Mouse (Mus musculus) urinary bladder, postnatal 10 days (tissue): ENCODE data around the gene Scaf4.
"Not testable (repeated sequence)": the region's sequence is repeated elsewhere in the genome, so short reads cannot be mapped to it uniquely, and the experiment has no call there.

Experiments
- DNase-seq: peaks from one replicate; pipeline ENCODE4 v3.0.0; 2022; ENCODE audit warnings: low spot score

The Scaf4 gene

DNA sequence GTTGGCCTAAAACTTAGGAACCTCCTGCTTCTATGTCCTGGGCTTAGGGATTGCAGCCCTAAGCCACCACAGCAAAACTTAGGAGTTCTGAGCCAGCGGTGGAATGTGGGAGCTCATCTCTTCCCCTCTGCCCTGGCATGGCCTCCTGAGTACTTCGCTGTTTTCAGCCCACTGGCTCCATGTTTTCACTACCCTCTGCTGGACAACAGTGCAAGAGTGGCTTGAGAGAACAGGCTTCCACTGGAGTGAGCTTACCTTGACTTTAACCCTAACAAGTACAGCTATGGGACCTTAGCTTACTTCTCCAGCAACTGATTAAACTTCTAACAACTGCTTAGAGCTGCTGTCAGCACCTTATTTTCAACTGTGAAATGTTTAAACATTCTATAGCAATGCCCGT lies 49.1 kb downstream of the Scaf4 start:
- DNase-seq: no peak

DNA sequence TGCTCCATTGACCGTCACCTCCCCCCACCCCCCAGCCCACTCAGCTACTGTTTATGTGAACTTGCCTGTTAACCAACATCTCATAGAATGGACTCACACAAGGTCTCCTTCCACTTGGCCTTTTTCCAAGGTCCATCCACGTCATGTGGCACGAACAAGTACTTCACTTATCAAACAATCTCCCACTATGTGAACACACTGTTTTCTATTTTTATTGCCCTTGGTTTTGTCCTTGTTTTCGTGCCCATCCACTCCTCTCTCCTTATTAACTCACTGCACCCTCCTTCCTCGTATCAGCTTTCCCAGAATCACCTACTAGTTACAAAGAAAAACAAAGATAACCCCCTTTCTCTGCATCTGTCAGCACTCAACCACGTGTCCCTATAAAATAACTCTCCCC lies 49.7 kb downstream of the Scaf4 start:
- no peak for DNase-seq

DNA sequence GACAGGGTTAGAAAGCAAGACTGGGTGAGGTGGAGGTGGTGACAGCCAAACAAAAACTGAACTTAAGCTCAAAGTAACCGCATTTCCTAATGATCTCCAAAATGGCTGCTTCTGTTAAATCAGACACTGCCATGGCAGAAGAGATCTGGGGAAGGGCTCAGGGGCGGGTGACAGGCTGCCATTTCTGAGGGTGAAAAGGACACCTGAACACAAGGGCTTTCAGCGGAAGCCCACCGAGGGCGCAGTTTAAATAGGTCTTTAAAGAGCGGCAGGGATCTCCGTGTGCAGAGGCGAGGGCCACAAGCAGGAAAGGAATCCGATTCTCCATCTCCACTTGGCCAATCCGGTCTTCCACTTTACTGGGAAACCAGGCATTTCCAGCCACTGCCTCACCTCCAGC lies 50.6 kb downstream of the Scaf4 start:
- no peak for DNase-seq

DNA sequence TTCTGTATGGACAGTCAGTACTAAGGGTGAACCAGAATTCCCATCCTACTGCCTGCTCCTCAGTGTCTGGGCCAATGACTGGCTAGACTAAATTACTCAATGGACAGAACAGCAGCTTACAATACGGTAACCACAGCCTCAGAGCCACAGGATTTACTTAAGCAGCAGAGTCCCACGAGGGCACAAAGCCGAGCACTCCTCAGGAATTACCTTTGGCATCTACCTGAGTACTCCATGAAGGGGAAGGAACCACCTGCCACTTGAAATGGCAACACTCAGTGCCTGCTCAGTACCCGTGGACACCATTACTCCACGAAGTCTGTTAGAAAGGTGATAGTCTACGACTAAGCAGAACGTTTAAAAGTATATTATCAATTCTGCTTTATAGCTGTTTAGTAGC lies 53.0 kb downstream of the Scaf4 start:
- no peak for DNase-seq

DNA sequence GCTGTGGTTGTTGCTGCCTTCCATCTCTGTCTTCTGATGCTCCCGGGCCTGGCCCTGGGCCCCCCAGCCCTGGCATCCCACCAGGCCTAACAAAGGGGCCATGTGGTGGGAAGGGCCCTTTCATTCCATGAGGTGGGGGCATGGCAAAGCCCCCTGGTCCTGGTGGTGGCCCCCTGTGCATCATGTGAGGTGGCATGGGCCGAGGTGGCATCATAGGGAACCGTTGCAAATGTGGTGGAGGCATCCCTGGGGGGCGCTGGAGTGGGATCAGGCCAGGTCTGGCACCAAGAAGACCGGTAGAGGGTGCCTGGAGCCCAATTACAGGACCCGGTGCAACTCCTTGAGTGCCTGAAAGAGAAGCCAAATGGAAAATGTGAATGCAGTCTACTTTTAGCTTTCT lies 54.4 kb downstream of the Scaf4 start:
- DNase-seq: no peak

DNA sequence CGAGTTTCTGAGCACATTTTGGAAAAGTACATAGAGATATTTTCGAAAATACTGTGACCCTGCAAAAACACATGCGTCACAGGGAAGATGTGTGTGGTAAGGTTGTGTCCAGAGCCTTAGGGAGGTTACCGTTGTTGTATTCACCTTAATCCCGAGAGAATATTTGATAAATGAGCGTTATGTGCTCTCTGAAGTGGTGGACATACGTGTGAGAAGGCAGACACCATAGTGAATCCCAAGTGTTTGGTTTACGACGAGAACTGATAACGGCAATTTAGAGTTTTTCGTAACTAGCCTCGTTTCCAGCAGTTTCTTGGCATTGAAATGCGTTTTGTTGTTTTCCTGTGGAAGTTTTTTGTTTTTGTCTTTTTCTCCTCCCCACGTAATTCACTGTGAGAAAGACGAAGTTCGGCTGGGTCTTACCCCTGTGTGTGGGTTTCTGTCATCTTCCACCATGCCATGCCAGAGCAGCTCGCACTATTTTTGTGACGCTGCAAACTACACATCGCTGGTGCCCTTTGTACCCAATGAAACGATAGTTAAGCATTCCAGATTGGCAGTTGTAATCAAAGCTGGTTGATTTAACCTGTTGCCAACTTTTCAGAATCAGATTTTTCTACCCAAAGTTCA lies 62.7 kb downstream of the Scaf4 start:
- no peak for DNase-seq

DNA sequence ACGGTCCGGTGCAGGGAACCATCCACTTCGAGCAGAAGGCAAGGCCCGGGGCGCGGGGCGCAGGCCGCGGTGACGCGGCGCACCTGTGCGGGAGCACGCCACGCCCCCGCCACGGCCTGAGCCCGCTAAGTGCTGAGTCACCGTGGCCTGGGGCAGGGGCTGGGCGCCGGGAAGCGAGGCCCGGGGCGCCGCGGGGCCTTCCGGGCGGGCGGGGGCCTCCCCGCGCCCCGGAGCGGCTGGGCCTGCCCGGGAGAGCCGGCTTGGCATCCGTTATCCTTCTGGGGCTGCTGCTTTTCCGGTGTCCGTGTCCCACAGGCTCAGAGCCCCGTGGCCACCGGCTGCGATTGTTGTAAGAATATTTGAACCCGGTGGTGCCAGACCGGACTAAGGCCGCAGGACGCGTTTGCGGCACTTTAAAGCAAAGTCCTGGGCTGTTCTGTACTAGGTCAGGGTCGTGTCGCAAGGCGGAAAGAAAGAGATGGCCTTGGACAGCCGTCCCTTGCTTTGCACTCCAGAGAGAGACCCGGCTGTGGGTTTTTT lies 63.3 kb downstream of the Scaf4 start:
- no peak for DNase-seq

DNA sequence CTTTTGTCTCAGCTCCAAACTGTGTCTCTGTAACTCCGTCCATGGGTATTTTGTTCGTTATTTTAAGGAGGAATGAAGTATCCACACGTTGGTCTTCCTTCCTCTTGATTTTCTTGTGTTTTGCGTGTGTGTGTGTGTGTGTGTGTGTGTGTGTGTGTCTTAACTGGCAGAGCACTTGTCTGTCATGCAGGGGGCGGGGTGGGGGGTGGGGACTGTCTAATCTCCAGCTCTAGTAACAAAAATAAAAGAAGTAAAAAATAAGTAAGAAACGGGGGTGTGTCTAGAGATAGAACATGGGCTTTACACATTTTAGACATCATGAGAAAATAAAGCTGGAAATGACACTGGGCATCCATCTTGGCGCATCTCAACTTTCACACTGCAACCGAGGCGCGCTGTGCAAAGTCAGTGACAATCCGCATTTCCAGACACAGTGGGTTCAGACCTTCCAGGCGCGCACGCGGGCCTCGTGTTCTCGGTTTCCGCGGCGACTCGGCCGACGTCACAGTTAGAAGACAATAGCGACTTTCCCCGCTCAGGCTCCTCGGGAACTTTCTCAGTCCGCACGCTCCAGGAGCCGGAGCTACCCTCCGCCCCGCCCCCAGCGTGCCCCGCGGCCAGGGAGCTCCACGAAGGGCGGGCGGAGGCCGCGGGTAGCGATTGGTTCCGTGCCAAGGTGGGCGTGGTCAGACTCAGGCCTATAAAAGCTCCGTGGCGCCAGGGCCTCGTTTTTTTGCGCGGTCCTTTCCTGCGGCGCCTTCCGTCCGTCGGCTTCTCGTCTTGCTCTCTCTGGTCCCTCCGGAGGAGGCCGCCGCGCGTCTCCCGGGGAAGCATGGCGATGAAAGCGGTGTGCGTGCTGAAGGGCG lies 64.0 kb downstream of the Scaf4 start, which contains the start of gene Sod1:
TSS of gene Sod1 (plus strand) at position 729 of the 866 bp plus-strand sequence.
- peak; percentile 95 for DNase-seq

DNA sequence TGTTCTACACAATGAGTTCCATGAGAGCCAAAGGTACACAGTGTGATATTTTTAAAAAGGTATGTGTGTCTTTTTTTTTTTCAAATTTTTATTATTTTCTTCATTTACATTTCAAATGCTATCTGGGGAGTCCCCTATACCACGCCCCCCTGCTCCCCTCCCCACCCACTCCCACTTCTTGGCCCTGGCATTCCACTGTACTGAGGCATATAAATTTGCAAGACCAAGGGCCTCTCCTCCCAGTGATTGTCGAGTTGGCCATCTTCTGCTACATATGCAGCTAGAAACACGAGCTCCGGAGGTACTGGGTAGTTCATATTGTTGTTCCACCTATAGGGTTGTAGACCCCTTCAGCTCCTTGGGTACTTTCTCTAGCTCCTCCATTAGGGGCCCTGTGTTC lies 64.9 kb downstream of the Scaf4 start:
- DNase-seq: not testable (repeated sequence)

DNA sequence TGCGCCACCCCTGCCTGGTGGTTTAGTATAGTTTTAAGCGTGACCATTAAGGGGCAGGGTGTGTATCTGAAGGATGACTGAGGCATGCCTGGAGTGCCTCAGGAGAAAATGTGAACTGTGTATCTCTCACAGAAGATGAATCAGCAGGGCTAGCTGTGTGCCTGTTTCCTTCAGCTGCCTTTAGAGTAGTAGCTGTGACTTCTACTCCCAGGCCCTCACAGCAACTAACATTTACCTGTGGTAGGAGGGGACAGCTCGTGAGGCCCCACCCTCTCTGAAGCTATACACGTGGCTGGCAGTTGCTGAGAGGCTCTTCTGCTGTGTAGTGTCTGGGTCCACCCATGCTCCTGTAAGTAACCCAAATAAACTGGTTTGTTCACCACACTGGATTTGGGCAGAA lies 66.4 kb downstream of the Scaf4 start:
- DNase-seq: no peak

DNA sequence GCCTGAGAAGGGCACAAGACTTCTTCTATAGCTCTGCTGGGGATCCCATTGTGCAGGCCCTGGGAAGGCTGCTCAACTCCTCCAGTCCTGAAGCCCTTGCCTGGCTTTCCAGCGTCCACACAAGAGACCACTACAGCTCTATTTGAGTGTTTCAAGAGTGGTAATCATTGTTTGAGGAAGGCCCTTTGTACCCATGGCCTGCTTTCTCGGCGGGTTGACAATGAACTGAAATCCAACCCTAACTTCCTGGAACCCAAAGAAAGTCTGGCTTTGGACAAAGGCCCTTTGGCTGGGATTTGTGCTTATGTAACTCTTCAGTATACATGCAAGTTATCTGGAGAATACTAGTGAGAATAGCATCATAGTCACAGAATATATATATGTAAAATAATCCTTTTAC lies 66.9 kb downstream of the Scaf4 start:
- DNase-seq: no peak

DNA sequence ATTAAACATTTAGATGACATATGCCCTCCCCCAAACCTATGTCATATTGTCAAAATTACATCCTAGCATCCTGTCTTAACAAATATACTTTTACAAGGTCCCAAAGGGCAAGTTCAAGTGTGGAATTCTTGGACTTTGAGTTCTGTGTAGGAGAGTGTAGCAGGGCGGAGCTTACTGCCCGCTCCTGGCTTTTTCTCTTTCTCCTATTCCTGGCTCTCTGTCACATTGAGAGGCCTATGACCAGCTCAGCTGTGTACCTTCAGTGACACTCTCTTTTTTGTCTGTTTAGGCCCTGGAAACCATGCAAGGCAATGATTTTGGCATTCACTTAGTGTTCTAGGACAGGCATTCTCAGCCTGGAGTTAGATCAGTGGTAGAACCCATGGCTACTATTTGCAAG lies 67.9 kb downstream of the Scaf4 start:
- DNase-seq: no peak

DNA sequence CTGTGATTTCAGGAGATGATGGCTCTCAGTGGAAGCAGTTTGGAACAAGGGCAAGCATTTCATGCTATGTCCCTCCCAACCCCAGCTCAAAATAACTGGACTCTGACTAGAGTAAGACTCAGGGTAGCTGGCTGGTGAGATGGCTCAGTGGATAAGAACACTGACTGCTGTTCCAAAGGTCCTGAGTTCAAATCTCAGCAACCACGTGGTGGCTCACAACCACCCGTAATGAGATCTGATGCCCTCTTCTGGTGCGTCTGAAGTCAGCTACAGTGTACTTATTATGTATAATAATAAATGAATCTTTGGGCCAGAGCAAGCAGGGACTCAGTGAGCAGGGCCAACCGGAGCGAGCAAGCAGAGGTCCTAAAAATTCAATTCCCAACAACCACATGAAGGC lies 68.4 kb downstream of the Scaf4 start:
- DNase-seq: not testable (repeated sequence)

DNA sequence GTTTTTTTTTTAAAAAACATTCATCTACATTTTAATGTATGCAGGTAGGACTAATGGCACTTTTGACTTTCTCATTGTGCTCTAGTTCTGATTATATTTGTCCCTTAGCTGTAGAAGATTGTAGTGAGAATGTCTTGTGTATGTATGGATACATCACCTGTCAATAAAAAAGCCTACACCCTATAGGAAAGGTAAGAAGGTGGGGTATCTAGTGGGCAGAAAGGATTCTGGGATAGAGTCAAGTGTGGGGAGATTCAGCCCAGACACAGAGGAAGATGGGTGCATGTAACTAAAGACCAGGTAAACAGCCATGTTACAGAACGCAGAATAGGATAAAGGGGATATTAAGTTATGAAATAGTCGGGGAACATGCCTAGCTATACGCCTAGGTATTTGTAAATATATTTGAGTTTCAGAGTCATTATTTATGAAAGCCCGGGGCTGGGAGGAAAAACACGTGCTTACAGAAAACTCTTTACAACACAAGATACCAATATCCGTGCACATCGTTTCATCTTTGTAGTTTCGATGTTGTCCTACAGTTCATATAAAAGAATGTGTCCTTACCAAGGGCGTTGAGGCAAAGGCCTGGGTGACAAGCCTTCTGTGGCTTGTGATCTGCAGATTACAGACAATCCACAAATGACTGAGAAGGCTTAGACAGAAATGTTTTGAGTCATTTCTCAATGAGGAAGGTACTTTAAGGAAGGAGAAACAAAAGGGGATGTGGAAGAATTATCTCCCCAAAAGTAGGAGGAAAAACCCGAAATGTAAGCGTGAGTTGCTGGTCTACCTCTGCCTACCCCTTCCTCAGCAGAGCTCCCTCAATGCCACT lies 69.4 kb downstream of the Scaf4 start:
- no peak for DNase-seq

DNA sequence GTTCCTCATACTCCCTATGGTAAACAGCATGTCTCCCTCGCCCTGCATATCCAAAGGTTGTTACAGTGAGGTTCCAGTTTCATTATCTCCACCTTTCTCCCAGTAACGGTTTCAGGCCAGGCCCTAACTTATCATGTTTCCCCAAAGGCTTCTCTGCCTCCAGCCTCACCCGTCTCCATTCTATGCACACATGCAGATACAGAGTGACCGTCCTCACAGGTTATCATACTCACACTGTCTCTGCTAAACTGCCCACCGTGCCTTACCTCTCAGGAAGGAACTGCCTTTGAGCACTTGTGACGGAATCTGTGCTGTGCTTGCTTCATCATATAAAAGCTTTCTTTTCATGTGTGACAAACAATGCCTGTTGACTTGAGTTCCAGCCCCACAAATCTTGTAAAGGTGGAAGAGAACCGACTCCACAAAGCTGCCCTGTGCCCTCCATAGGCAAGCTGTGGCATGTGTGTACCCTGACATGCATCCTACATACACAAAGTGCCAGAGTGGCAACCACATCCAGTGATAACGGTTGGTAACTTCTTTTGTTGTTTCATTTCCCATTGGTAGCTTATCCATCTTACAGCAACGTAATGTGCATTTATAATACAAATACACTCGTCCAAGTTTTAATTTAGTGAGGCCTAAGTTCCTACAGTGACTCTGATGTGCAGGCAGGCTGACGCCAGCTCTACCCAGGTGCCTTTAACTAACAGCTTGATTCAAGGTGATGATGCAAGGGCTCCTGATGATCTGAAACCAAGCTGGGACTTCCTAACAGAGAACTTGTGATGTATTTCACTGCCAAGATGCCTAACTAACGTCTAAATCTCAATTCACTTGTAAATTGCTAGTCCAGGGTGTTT lies 70.6 kb downstream of the Scaf4 start:
- no peak for DNase-seq

DNA sequence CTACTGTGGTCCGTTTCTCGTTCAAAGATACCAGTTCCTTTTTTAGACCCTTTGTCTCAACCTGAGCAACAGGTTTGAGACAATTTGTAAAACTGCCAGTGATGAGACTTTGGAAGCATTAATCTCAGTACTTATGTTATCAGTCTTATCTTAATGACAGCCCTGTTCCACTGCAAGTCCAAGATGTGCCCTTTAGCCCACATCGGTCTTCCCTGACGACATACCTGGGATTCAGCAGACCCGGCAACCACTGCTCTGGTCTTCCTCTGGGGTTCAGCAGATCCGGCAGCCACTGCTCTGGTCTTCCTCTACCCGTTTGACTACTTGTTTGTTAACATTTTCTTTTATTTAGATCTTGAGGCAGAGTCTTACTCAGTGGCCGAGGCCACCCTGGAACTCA lies 72.5 kb downstream of the Scaf4 start:
- no peak for DNase-seq

DNA sequence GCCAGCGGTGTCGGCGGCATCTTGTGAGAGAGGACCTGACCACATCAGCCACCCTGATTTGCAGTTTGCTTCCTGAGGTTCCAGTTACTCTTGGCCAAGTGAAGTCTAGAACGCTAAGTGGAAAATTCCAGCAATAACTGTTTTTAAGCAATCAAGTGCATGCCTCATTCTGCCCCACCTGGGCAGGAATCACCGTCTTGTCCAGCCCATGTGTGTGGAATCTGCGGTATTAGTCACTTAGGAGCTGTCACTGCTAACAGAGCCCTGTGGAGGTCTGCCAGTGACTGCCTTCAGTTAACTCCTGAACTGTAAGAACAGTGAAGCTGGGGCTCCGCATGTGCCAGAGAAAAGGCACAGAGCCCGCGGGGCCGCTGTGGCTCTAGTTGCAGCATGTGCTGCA lies 73.6 kb downstream of the Scaf4 start:
- no peak for DNase-seq

DNA sequence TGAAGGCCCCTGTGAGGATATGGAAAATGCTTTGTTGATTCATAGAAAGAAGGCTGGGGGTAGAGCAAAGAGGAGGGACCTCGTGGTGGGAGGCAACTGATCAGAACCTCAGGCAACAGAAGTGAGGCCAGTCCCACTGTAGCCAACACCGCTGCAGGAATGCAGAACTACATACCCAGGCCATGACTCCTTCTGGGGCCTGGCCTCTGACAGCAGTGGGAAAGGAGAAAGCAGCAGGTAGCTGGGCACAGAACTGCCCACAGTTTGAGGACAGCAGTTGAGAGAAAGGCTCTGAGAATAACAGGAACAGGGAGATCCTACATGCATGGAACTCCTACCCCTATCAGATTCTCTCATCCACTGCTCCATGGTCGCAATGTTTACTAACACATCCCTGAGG lies 75.3 kb downstream of the Scaf4 start:
- DNase-seq: no peak

DNA sequence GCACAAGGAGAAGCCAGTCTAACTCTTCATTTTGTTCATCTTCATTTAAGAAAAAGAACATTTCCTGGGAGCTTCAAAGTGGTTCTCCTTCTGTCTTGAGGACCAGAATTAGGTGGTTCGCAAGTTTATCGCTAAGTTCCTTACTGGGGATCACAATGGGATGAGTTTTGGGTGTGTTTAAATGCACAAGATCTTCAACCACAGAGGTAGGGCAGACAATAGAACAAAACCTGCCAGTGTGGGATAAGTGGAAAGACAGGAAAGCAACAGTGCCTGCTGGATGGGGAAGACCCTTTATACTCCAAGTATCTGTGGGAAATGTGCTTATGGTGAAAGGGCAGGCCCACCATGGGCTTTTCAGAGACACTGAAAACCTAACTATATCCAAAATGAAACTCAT lies 79.4 kb downstream of the Scaf4 start:
- DNase-seq: no peak

DNA sequence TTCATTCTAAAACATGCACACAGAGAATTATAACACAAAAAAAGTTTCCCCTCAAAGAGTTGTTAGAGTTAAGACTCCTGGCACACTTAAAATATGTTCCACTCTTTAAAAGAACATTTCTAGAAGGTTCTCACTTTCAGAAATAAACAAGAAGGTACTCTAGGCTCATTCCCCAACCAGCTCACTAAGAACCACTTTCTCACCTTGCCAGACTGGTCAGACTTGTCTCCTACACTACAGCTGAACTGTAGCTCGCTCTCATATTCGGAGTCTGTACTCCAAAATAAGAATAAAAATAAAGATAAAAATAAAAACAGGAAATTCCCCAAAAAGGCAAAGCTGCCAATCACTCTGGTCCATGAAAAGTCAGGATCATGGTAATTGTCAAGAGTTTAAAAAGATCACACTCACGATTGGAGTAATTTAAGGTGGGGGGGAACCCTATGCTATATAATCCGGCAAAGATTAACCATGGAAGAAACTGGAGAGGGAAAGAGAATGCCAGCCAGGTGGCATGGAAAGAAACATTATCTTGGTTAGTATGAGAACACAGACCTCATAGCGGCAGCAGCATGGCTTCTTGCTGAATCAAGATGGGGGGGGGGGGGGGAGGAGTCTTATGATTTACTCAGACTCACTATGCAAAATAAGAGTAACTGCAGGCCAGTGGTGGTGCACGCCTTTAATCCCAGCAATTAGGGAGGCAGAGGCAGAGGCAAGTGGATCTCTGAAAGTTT lies 80.9 kb downstream of the Scaf4 start:
- no peak for DNase-seq

DNA sequence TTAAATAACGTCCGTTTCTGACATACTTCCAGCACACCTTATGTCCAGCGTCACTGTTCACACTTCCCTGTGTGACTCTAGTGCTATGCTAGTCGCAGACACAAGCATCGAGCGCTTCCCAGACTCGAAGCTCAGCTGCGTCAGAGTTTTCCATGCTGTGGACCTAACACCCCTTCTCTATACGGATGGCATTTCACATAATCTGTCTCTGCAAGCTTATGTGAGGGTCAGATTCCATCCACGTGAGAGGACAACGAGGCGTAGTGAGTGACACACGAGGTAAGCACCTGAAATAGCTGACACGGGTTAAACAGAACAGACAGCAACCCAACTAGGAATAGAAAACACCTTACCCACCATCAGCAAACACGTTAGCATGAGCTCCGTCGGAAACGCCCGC lies 82.2 kb downstream of the Scaf4 start:
- DNase-seq: no peak
